Mouse (Mus musculus): Measurements from ENCODE around the gene Fam167b. TPM values are rescaled to one million over a fixed set of nuclear protein-coding genes. Genes with fewer than 3 reads are reported as not detected.
"Not testable (repeated sequence)": the region's sequence is repeated elsewhere in the genome, so short reads cannot be mapped to it uniquely, and the experiment has no call there.

Gene Fam167b
- total and polyA plus RNA-seq, 3 experiments, result 1.1 to 1.2 TPM; not detected in 1

DNA sequence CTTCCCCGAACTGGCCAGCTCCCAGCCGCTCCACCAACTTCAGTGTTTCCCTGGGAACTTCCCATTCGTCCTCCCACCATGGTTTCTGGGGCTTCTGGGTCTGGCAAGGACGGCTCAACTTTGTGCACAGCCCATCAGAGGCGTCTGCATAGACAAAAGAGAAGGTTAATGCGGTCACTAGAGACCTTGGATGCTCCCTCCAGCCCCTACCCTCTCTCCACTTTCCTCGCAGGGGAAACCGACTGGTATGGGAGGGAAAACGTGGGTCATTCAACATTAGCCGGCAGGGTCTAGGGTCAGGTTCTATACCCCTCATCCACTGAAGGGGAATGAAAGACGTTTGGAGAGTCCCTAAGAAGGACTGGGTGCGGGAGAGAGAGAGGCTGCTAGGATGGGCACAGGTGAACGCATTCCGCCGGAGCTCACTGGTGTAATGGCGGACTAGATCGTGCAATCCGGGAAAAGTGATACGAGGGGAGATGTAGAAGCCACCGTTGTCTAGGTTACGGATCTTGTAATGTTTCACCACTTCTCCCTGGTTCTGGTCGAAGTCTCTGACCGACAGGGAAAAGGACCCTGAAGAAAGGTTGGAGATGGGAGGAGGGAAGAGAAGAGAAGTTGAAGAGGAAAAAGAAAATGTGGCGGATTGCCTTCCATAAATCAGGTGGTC lies 22.4 kb downstream of the Fam167b start:
- no peak overlapping the region for H3K9ac ChIP-seq (ENCODE audit: insufficient read depth, low read depth)
- TF ChIP-seq RCOR1 (conservative IDR thresholded peaks at IDR 0.05; ENCODE audit: low read depth, low read length), result no peak
- TF ChIP-seq NRF1 (IDR thresholded peaks at IDR 0.05; ENCODE audit: low read depth, low read length), result 0 out of 2 replicates have a peak, but pooled peaks have one; percentile 7
- DNase-seq (ENCODE audit: extremely low read depth), result no peak
- H3K9me3 ChIP-seq (replicated peaks; ENCODE audit: low read length), result no peaks in the 10 kb centered on the region
- no peak overlapping the region for H3K27ac ChIP-seq (ENCODE audit: insufficient read depth, low read depth)
- peak overlapping the region in 2 of 3 experiments; percentile 3 to 17 for H3K4me3 ChIP-seq (replicated peaks in 1 of 3; ENCODE audit: low read depth in 2 of 3, low read length in 2 of 3, poor library complexity in 1 of 3)
- in situ Hi-C loops (cut with MboI; ENCODE audit: low pct_ligation_motif_present, low pct_unique_long_range_greater_than_20kb, low sequenced_read_pairs) (no loop called here), dilution Hi-C loops (cut with MboI; ENCODE audit: extremely low pct_ligation_motif_present, extremely low pct_unique_long_range_greater_than_20kb, low sequenced_read_pairs) (no loop called here)
- no peaks in the 10 kb centered on the region for H3K27me3 ChIP-seq (replicated peaks)
- H3K4me1 ChIP-seq (ENCODE audit: control insufficient read depth in 1 of 2, insufficient read depth in 2 of 2), result peaks cover 6 to 34% of the 10 kb centered on the region in 2 experiments
- peaks cover 24 to 45% of the 10 kb centered on the region in 2 experiments for H3K36me3 ChIP-seq (replicated peaks in 1 of 2; ENCODE audit: control insufficient read depth in 1 of 2, insufficient read depth in 1 of 2, low read length in 1 of 2)
- peak overlapping the region; percentile 95; the same call in 1 of the 2 replicates for H3K4me2 ChIP-seq (ENCODE audit: insufficient read depth, low read depth, poor library complexity, severe bottlenecking)
- no peaks in the 10 kb centered on the region; the same call in 1 of the 2 replicates for H3K79me2 ChIP-seq (replicated peaks; ENCODE audit: control insufficient read depth, extremely low read depth, insufficient read depth, poor library complexity, severe bottlenecking)

DNA sequence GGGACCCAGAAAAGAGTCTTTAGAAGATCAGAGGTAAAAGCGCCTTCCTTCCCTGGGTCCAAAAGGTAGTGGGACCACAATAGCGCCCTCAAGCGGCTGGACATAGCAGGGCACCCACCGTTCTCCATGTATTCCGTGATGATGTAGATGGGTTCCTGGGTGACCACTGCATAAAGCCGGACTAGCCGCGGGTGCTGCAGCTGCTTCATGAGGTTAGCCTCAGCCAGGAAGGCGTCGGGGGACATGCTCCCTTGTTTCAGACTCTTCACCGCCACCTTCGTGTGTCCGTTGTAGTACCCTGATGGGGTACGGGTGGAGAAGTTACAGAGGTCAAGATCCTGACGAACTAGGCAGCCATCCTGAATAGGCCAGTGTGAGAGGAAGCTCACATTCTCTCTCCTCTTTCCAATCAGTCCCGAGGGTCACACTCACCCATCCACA lies 22.9 kb downstream of the Fam167b start:
- DNase-seq (ENCODE audit: extremely low read depth), result no peak
- dilution Hi-C loops (cut with MboI; ENCODE audit: extremely low pct_ligation_motif_present, extremely low pct_unique_long_range_greater_than_20kb, low sequenced_read_pairs) (no loop called here), in situ Hi-C loops (cut with MboI; ENCODE audit: low pct_ligation_motif_present, low pct_unique_long_range_greater_than_20kb, low sequenced_read_pairs) (no loop called here)
- no peak overlapping the region for H3K9ac ChIP-seq (ENCODE audit: insufficient read depth, low read depth)
- H3K27me3 ChIP-seq (replicated peaks), result no peaks in the 10 kb centered on the region
- no peak overlapping the region for H3K4me3 ChIP-seq (replicated peaks in 1 of 3; ENCODE audit: low read depth in 2 of 3, low read length in 2 of 3, poor library complexity in 1 of 3)
- H3K36me3 ChIP-seq (replicated peaks in 1 of 2; ENCODE audit: control insufficient read depth in 1 of 2, insufficient read depth in 1 of 2, low read length in 1 of 2), result peaks cover 26 to 50% of the 10 kb centered on the region in 2 experiments
- TF ChIP-seq RCOR1 (conservative IDR thresholded peaks at IDR 0.05; ENCODE audit: low read depth, low read length) (no peak), JUN (IDR thresholded peaks at IDR 0.05; ENCODE audit: insufficient read depth, low read depth, low read length) (no peak), UBTF (IDR thresholded peaks at IDR 0.05; ENCODE audit: low read depth, low read length) (no peak), E2F4 (IDR thresholded peaks at IDR 0.05; ENCODE audit: insufficient replicate concordance, low read depth, low read length) (no peak), ZMIZ1 (IDR thresholded peaks at IDR 0.05; ENCODE audit: low read depth, low read length) (no peak), EP300 (IDR thresholded peaks at IDR 0.05; ENCODE audit: low read length) (no peak), CTCF (conservative IDR thresholded peaks at IDR 0.05 in 1 of 2, IDR thresholded peaks at IDR 0.05 in 1 of 2; ENCODE audit: low read depth in 2 of 2, low read length in 2 of 2) (peak; percentile 23 to 49; a peak in 2 of 4 replicates), TBP (conservative IDR thresholded peaks at IDR 0.05; ENCODE audit: low read depth, low read length) (no peak), BHLHE40 (IDR thresholded peaks at IDR 0.05; ENCODE audit: low read depth, low read length) (no peak), NELFE (IDR thresholded peaks at IDR 0.05; ENCODE audit: low read depth, low read length) (no peak), ZKSCAN1 (IDR thresholded peaks at IDR 0.05; ENCODE audit: borderline replicate concordance, low read depth, low read length) (no peak), ETS1 (conservative IDR thresholded peaks at IDR 0.05; ENCODE audit: low read depth, low read length) (no peak), SIN3A (IDR thresholded peaks at IDR 0.05; ENCODE audit: low read length) (no peak), ZNF384 (IDR thresholded peaks at IDR 0.05; ENCODE audit: low read depth, low read length) (no peak), NRF1 (IDR thresholded peaks at IDR 0.05; ENCODE audit: low read depth, low read length) (no peak), SMC3 (IDR thresholded peaks at IDR 0.05; ENCODE audit: low read depth, low read length) (peak; percentile 23; the same call in 1 of the 2 replicates)
- no peak overlapping the region for H3K27ac ChIP-seq (ENCODE audit: insufficient read depth, low read depth)
- H3K79me2 ChIP-seq (replicated peaks; ENCODE audit: control insufficient read depth, extremely low read depth, insufficient read depth, poor library complexity, severe bottlenecking), result no peaks in the 10 kb centered on the region; the same call in 1 of the 2 replicates
- H3K4me2 ChIP-seq (ENCODE audit: insufficient read depth, low read depth, poor library complexity, severe bottlenecking), result no peak overlapping the region
- H3K4me1 ChIP-seq (ENCODE audit: control insufficient read depth in 1 of 2, insufficient read depth in 2 of 2), result peaks cover 6 to 34% of the 10 kb centered on the region in 2 experiments
- no peaks in the 10 kb centered on the region for H3K9me3 ChIP-seq (replicated peaks; ENCODE audit: low read length)

DNA sequence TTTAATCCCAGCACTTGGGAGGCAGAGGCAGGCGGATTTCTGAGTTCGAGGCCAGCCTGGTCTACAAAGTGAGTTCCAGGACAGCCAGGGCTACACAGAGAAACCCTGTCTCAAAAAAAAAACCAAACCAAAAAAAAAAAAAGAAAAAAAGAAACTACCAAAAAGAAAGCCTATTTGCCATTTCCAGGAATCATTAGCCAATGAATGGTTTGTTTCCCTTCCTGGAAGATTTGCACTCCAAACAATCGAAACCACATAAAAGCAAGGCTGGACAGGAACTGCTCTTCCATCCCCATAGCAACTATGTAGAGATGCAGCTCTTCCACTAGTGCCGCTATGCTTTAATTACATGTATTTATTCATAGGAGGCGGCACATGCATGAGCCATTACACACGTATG lies 23.8 kb downstream of the Fam167b start:
- dilution Hi-C loops (cut with MboI; ENCODE audit: extremely low pct_ligation_motif_present, extremely low pct_unique_long_range_greater_than_20kb, low sequenced_read_pairs); H3K4me2 ChIP-seq (ENCODE audit: insufficient read depth, low read depth, poor library complexity, severe bottlenecking); H3K9me3 ChIP-seq (replicated peaks; ENCODE audit: low read length); H3K79me2 ChIP-seq (replicated peaks; ENCODE audit: control insufficient read depth, extremely low read depth, insufficient read depth, poor library complexity, severe bottlenecking); H3K9ac ChIP-seq (ENCODE audit: insufficient read depth, low read depth); DNase-seq (ENCODE audit: extremely low read depth); H3K4me3 ChIP-seq (replicated peaks in 1 of 3; ENCODE audit: low read depth in 2 of 3, low read length in 2 of 3, poor library complexity in 1 of 3); H3K27me3 ChIP-seq (replicated peaks); H3K27ac ChIP-seq (ENCODE audit: insufficient read depth, low read depth): not testable (repeated sequence)
- Histone ChIP-seq H3K4me1 (ENCODE audit: control insufficient read depth in 1 of 2, insufficient read depth in 2 of 2) (peaks cover 6 to 34% of the 10 kb centered on the region in 2 experiments), H3K36me3 (replicated peaks in 1 of 2; ENCODE audit: control insufficient read depth in 1 of 2, insufficient read depth in 1 of 2, low read length in 1 of 2) (peaks cover 26 to 59% of the 10 kb centered on the region in 2 experiments)
- in situ Hi-C loops (cut with MboI; ENCODE audit: low pct_ligation_motif_present, low pct_unique_long_range_greater_than_20kb, low sequenced_read_pairs), result loop anchor here (5.0 kb wide), 1 partner anchor 53 kb away; no protein-coding TSS in a partner anchor
